Mouse (Mus musculus) intestine, postnatal 0 days (tissue): ENCODE results near the gene Sun1. TPM values are rescaled to one million over a fixed set of nuclear protein-coding genes. Genes with fewer than 3 reads are reported as not detected.

Source experiments
- ATAC-seq: fragments of 200-750 bp; cut with Nextera tagmentation; 2 replicates; pipeline ENCODE4 v1.8.0; 2017; ENCODE audit warnings: mild to moderate bottlenecking, moderate TSS enrichment, moderate library complexity
- H3K27ac ChIP-seq: fragments of 300-500 bp; sonication (generic); 2 replicates; pipeline ENCODE4 v1.5.1; 2014; ENCODE audit warnings: mild to moderate bottlenecking, low read depth, low read length, moderate library complexity
- H3K27me3 ChIP-seq: fragments of 300-500 bp; sonication (generic); replicated peaks from 2 replicates; pipeline ENCODE4 v1.6.1; 2014; ENCODE audit warnings: low read length, mixed read lengths; ENCODE audit not compliant: control insufficient read depth, insufficient read depth
- H3K36me3 ChIP-seq: fragments of 300-500 bp; sonication (generic); 2 replicates; pipeline ENCODE4 v1.6.1; 2014; ENCODE audit warnings: mild to moderate bottlenecking, moderate library complexity; ENCODE audit not compliant: control insufficient read depth, insufficient read depth
- H3K4me1 ChIP-seq: fragments of 300-500 bp; sonication (generic); replicated peaks from 2 replicates; pipeline ENCODE4 v1.6.1; 2014; ENCODE audit warnings: antibody characterized with exemption, low read length, mixed read lengths; ENCODE audit not compliant: control insufficient read depth, insufficient read depth
- H3K4me2 ChIP-seq: fragments of 300-500 bp; sonication (generic); replicated peaks from 2 replicates; pipeline ENCODE4 v1.6.1; 2014; ENCODE audit warnings: low read depth, mild to moderate bottlenecking, moderate library complexity
- H3K4me3 ChIP-seq: fragments of 300-500 bp; sonication (generic); 2 replicates; pipeline ENCODE4 v1.5.1; 2014; ENCODE audit warnings: low read depth, low read length
- H3K9ac ChIP-seq: fragments of 300-500 bp; sonication (generic); 2 replicates; pipeline ENCODE4 v1.6.1; 2014; ENCODE audit warnings: mild to moderate bottlenecking, low read depth, low read length
- H3K9me3 ChIP-seq: fragments of 300-500 bp; sonication (generic); 2 replicates; pipeline ENCODE4 v1.6.1; 2016; ENCODE audit warnings: mixed run types; ENCODE audit not compliant: control insufficient read depth
- CTCF ChIP-seq: sonication (generic); IDR thresholded peaks from 2 replicates; pipeline ENCODE4 v1.5.1; 2016; ENCODE audit warnings: low read depth, mild to moderate bottlenecking, control low read depth, antibody characterized with exemption, moderate library complexity
- WGBS: fragments of 180-500 bp; shearing (Covaris S2); extraction: QIAGEN DNeasy Blood & Tissue Kit; methylation state at CpG from one replicate; pipeline ENCODE4 v1.1.7; 2014; 5-methylcytosine and 5-hydroxymethylcytosine counted together
- polyA plus RNA-seq: library from polyadenylated mRNA; unstranded; fragments of >200 nt; fragmentation: Nextera tagmentation; extraction: Ambion mirVana; gene quantifications from 2 replicates; pipeline ENCODE4 v1.2.1, GENCODE M21; 2015

Gene Sun1
- polyA plus RNA-seq, 1 experiment from 2014 or later = 12.2 TPM

DNA sequence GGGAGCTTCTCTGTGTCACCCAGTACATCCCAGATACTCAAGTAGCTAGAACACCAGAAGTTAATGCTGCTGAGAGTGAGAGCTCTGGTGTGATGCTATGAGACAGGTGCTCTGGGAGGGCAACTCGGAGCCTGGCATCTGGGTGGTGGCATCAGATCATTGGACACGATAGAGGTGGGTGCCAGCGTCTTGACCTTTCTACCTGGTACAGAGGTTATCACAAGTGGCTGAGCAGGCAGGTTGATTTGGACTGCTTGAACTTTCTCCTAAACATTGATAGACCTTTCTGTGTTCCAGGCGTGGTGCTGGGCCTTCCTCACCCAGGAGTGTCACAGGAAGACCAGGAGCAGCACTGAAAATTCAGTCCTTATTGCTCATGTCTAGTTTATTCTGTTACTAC lies 26.8 kb downstream of the Sun1 start:
- H3K9ac ChIP-seq = no peak overlapping the region
- no peak overlapping the region for H3K4me2 ChIP-seq
- H3K4me1 ChIP-seq = no peaks in the 10 kb centered on the region
- TF ChIP-seq CTCF = no peak
- H3K9me3 ChIP-seq = no peaks in the 10 kb centered on the region
- no peak overlapping the region for H3K4me3 ChIP-seq
- 91% methylated on average over 4 of the region's 4 CpGs for WGBS
- no peak overlapping the region for H3K27ac ChIP-seq
- H3K36me3 ChIP-seq = peaks cover 86% of the 10 kb centered on the region
- ATAC-seq = no peak
- no peaks in the 10 kb centered on the region for H3K27me3 ChIP-seq

DNA sequence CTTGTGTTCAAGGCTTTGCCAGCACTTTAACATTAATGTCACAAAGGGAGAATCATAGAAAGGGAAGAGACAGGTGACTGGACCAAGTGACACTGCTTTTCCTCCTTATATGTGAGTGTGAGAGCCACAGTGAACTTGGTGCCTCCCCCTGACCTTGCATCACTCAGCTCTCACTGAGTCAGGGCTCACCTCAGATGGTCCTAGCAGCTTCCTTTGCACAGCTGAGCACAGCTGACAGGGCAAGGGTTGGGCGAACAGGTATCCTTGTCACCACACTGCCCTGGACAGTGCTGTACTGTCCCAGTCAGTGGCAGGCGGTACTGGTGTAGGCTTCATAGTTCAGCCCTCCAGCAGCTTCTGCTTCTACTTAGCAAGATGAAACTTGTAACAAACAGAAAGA lies 27.2 kb downstream of the Sun1 start:
- Histone ChIP-seq H3K27ac (no peak overlapping the region), H3K36me3 (peaks cover 87% of the 10 kb centered on the region), H3K27me3 (no peaks in the 10 kb centered on the region), H3K4me3 (no peak overlapping the region), H3K4me1 (no peaks in the 10 kb centered on the region), H3K9ac (no peak overlapping the region), H3K9me3 (no peaks in the 10 kb centered on the region), H3K4me2 (no peak overlapping the region)
- no peak for ATAC-seq
- 91% methylated on average over 2 of the region's 2 CpGs for WGBS
- TF ChIP-seq CTCF = no peak

DNA sequence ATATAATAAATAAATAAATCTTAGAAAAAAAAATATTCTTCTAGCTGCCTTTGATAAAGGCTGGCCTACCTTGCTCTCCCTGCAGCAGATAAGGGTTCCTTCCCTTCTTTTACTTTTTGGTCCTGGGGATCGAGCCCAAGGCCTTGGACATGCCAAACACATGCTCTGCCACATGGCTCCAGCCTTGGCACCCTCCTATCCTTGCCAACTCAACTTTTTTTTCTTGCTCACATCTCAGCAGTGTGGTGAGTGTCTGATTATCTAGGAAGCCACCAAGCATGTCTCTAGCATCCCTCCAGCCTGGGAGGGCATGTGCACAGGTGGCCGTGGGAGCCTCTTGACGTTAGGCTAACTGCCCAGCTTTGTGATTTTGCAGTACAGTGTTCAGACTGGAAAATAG lies 27.9 kb downstream of the Sun1 start:
- H3K9me3 ChIP-seq = no peaks in the 10 kb centered on the region
- H3K4me3 ChIP-seq = no peak overlapping the region
- no peaks in the 10 kb centered on the region for H3K4me1 ChIP-seq
- H3K27ac ChIP-seq = no peak overlapping the region
- H3K4me2 ChIP-seq = no peak overlapping the region
- no peaks in the 10 kb centered on the region for H3K27me3 ChIP-seq
- no peak for ATAC-seq
- no peak overlapping the region for H3K9ac ChIP-seq
- H3K36me3 ChIP-seq = peaks cover 87% of the 10 kb centered on the region
- WGBS = 90% methylated on average over 3 of the region's 3 CpGs
- no peak for TF ChIP-seq CTCF

DNA sequence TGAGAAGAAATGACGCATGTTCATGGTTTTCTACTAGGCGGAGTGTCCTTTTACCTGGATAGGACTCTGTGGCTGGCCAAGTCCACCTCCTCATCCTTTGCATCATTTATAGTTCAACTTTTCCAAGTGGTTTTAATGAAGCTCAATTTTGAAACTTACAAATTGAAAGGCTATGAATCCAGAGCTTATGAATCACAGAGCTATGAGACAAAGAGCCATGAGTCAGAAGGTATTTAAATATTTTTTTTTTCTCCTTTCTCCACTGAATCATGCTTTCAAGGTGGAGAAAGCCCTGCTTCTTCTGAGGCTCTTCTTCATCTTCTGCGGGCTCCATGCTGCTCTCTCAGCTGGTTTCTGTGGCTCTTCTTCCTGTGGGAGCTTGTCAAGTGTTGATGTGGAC lies 29.3 kb downstream of the Sun1 start:
- Histone ChIP-seq H3K4me1 (no peaks in the 10 kb centered on the region), H3K27ac (no peak overlapping the region), H3K4me2 (no peak overlapping the region), H3K4me3 (no peak overlapping the region), H3K9me3 (no peaks in the 10 kb centered on the region), H3K9ac (no peak overlapping the region), H3K27me3 (no peaks in the 10 kb centered on the region), H3K36me3 (peaks cover 87% of the 10 kb centered on the region)
- ATAC-seq = no peak
- WGBS = 95% methylated on average over 3 of the region's 3 CpGs
- no peak for TF ChIP-seq CTCF

DNA sequence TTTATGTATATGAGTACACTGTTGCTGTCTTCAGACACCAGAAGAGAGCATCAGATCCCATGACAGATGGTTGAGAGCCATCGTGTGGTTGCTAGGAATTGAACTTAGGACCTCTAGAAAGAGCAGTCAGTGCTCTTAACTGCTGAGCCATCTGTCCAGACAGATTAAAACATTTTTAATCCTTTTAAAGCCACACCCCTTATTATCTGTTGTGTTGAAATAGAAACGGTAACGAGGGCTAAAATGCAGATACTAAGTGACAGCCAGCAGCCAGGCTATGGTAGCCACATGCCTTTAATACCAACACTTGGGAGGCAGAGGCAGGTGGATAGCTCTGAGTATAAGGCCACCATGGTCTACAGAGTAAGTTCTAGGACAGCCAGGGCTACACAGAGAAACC lies 31.6 kb downstream of the Sun1 start:
- Histone ChIP-seq H3K27me3 (no peaks in the 10 kb centered on the region), H3K4me1 (no peaks in the 10 kb centered on the region), H3K27ac (no peak overlapping the region), H3K36me3 (peaks cover 87% of the 10 kb centered on the region), H3K9me3 (no peaks in the 10 kb centered on the region), H3K4me3 (no peak overlapping the region), H3K9ac (no peak overlapping the region), H3K4me2 (no peak overlapping the region)
- no peak for ATAC-seq
- no peak for TF ChIP-seq CTCF
- 71% methylated on average over 3 of the region's 3 CpGs for WGBS

DNA sequence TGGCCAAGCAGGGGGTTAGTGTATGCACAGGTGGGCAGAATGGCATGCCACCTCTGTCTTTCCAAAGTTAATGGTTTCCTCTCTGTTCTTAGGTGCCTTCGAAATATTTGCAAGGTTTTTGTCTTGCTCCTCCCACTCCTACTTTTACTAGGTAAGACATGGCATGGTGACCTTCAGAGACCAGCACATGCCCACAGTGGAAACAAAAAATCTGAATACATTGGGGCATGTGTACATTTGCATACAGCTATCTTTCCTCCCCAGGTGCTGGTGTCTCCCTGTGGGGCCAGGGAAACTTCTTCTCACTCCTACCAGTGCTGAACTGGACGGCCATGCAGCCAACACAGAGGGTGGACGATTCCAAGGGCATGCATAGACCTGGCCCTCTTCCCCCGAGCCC lies 34.0 kb downstream of the Sun1 start:
- H3K9ac ChIP-seq = no peak overlapping the region
- H3K4me3 ChIP-seq = no peak overlapping the region
- no peaks in the 10 kb centered on the region for H3K9me3 ChIP-seq
- no peak for TF ChIP-seq CTCF
- no peaks in the 10 kb centered on the region for H3K4me1 ChIP-seq
- H3K27ac ChIP-seq = no peak overlapping the region
- 91% methylated on average over 4 of the region's 4 CpGs for WGBS
- no peak overlapping the region for H3K4me2 ChIP-seq
- H3K27me3 ChIP-seq = no peaks in the 10 kb centered on the region
- no peak for ATAC-seq
- peaks cover 88% of the 10 kb centered on the region for H3K36me3 ChIP-seq

DNA sequence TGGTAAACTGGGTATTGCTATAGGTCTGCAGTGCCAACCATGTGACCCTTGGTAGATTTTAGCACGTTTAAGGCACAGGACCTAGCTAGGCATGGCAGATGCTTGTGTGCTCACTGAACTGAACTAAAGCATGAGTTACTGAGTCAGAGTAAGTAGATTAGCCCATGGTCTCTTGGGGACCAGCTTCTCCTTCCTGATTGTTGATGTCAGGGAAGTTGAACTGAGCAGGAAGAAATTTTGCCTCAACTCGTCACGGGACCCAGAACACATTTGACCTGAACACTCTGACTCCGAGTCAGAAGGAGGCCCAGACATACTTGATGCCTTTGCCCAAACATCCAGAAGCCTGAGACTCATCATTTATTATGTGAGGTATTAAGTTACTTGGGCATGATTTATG lies 37.0 kb downstream of the Sun1 start:
- H3K4me1 ChIP-seq = no peaks in the 10 kb centered on the region
- WGBS = 76% methylated on average over 4 of the region's 4 CpGs
- H3K27me3 ChIP-seq = no peaks in the 10 kb centered on the region
- no peak overlapping the region for H3K27ac ChIP-seq
- H3K4me3 ChIP-seq = no peak overlapping the region
- peaks cover 95% of the 10 kb centered on the region for H3K36me3 ChIP-seq
- H3K9ac ChIP-seq = no peak overlapping the region
- ATAC-seq = no peak
- TF ChIP-seq CTCF = no peak
- no peaks in the 10 kb centered on the region for H3K9me3 ChIP-seq
- no peak overlapping the region for H3K4me2 ChIP-seq
